Comparison of ENCODE assay signal across 14 mouse cellular contexts in the genomic region with DNA sequence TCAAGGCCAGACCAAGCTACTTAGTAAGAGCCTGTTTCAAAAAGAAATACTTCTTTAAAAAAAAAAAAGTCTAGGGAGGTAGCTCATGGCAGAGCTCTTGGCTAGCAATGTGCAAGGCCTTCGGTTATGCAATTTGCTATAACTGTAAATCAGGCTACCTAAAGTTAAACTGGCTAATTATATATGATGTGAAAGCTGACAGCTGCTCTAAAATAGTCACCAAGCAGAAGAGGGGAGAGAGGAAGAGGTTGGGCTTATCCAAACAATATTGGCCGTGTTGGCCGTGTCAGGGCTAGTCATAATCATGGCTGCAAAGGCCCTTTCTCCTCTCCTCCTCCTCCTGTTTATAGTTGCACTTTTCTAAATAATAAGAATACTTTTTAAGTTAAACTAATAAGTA.
"Had no signal": no experiment of that assay in that cellular context is flagged by ENCODE, and none has a peak within 500 bp of the region (broad histone marks: within the 10 kb centered on the region; RNA-seq: fewer than 3 reads in every experiment).

No protein-coding gene starts in this region.

- H3K4me2 ChIP-seq: limb, embryonic 15.5 days; liver, embryonic 12.5 days; neural tube, embryonic 15.5 days had no signal

- H3K27me3 ChIP-seq: limb, embryonic 15.5 days; liver, embryonic 12.5 days; neural tube, embryonic 15.5 days had no signal

- H3K4me1 ChIP-seq: limb, embryonic 15.5 days; liver, embryonic 12.5 days; neural tube, embryonic 15.5 days had no signal

- H3K4me3 ChIP-seq: layer of hippocampus, adult 2 months; limb, embryonic 15.5 days; liver, embryonic 12.5 days; midbrain, embryonic 10.5 days; myocyte; neural tube, embryonic 15.5 days had no signal

- DNase-seq: kidney, adult 18-20 months; kidney, postnatal 10 days; kidney, postnatal 4 days; lung, postnatal 14 days; midbrain, embryonic 14.5 days; spleen, adult 18-20 months; thymus, adult 18-20 months; thymus, postnatal 14 days had no signal

- H3K9ac ChIP-seq: limb, embryonic 15.5 days; liver, embryonic 12.5 days; neural tube, embryonic 15.5 days had no signal

- H3K27ac ChIP-seq: layer of hippocampus, adult 2 months; limb, embryonic 15.5 days; liver, embryonic 12.5 days; neural tube, embryonic 15.5 days had no signal

- H3K9me3 ChIP-seq: limb, embryonic 15.5 days; liver, embryonic 12.5 days; midbrain, embryonic 10.5 days; neural tube, embryonic 15.5 days had no signal

- ATAC-seq: liver, embryonic 12.5 days had no signal
